Comparison of ENCODE assay signal across 8 mouse cellular contexts in genomic region chr8:11557424-11557767, GRCm38 (mm10). TPM values are rescaled to one million over a fixed set of nuclear protein-coding genes. Genes with fewer than 3 reads are reported as not detected.
DNase-seq lines count a peak whose midpoint lies in the region; ATAC-seq and TF ChIP-seq lines count a peak whose summit lies in the region.

No protein-coding gene starts in this region.

- peak overlapping the region; percentile 72 for H3ac ChIP-seq in myocyte (ENCODE audit: control insufficient read depth, insufficient read length)

- H3K4me2 ChIP-seq in heart, embryonic 12.5 days, result peak overlapping the region; percentile 80
- H3K4me2 ChIP-seq in kidney, postnatal 0 days (ENCODE audit: low read length), result peak overlapping the region; percentile 79
- peak overlapping the region; percentile 82 for H3K4me2 ChIP-seq in myocyte (ENCODE audit: low read depth)

- no peak for DNase-seq in heart, postnatal 25 days (ENCODE audit: low spot score)
- DNase-seq in urinary bladder, postnatal 25 days (ENCODE audit: low spot score), result peak; percentile 42
- DNase-seq in urinary bladder, postnatal 10 days (ENCODE audit: low spot score), result no peak
- peak; percentile 53 for DNase-seq in kidney, postnatal 0 days (ENCODE audit: low spot score)
- DNase-seq in cerebellum, adult 11-12 months, result no peak
- no peak for DNase-seq in cerebellum, adult 11 months

- H3K9me3 ChIP-seq in heart, embryonic 12.5 days (replicated peaks), result no peaks in the 10 kb centered on the region
- no peaks in the 10 kb centered on the region for H3K9me3 ChIP-seq in kidney, postnatal 0 days (replicated peaks; ENCODE audit: low read length)

- peaks cover 24% of the 10 kb centered on the region for H3K4me1 ChIP-seq in heart, embryonic 12.5 days (replicated peaks)
- H3K4me1 ChIP-seq in kidney, postnatal 0 days (replicated peaks; ENCODE audit: insufficient read depth, low read length), result peaks cover 16% of the 10 kb centered on the region

- no peak for TF ChIP-seq POLR2A in myocyte (IDR thresholded peaks at IDR 0.05; ENCODE audit: insufficient read length, low read depth)

- H3K27me3 ChIP-seq in heart, embryonic 12.5 days (replicated peaks), result no peaks in the 10 kb centered on the region
- H3K27me3 ChIP-seq in kidney, postnatal 0 days (ENCODE audit: insufficient read depth, low read length), result no peaks in the 10 kb centered on the region
- no peaks in the 10 kb centered on the region for H3K27me3 ChIP-seq in myocyte (ENCODE audit: control insufficient read depth, insufficient read depth, insufficient read length)

- H3K36me3 ChIP-seq in heart, embryonic 12.5 days, result peaks cover 12% of the 10 kb centered on the region
- H3K36me3 ChIP-seq in kidney, postnatal 0 days (ENCODE audit: insufficient read depth, low read length), result peaks cover 8% of the 10 kb centered on the region
- no peaks in the 10 kb centered on the region for H3K36me3 ChIP-seq in myocyte (ENCODE audit: control insufficient read depth, insufficient read depth)

- peak overlapping the region; percentile 98 for H3K27ac ChIP-seq in heart, embryonic 12.5 days (ENCODE audit: poor library complexity, severe bottlenecking)
- peak overlapping the region; percentile 99 for H3K27ac ChIP-seq in kidney, postnatal 0 days

- WGBS in heart, embryonic 12.5 days, result 0% methylated on average over 32 of the region's 32 CpGs
- under 1% methylated on average over 32 of the region's 32 CpGs for WGBS in kidney, postnatal 0 days

- 0 out of 2 replicates have a peak, but pooled peaks have one; percentile 0 for ATAC-seq in heart, embryonic 12.5 days (ENCODE audit: insufficient number of reproducible peaks, low FRiP score)
- ATAC-seq in kidney, postnatal 0 days (replicated peaks; ENCODE audit: low FRiP score, low read depth), result 0 out of 2 replicates have a peak, but pooled peaks have one; percentile 0

- peak overlapping the region; percentile 73 for H3K4me3 ChIP-seq in heart, embryonic 12.5 days
- H3K4me3 ChIP-seq in kidney, postnatal 0 days (replicated peaks; ENCODE audit: low read depth, low read length), result peak overlapping the region; percentile 78
- peak overlapping the region; percentile 73 for H3K4me3 ChIP-seq in myocyte

- intact Hi-C loops in heart, postnatal 25 days (cut with DNase I), result loop anchor here (10.0 kb wide), 1 partner anchor 243 kb away; the partner anchor contains the start of genes Col4a1 and Col4a2

- TF ChIP-seq CTCF in kidney, postnatal 0 days (IDR thresholded peaks at IDR 0.05; ENCODE audit: low read depth), result no peak

- H3K79me2 ChIP-seq in myocyte (ENCODE audit: control insufficient read depth, insufficient read depth), result peaks cover 39% of the 10 kb centered on the region

- H3K9ac ChIP-seq in heart, embryonic 12.5 days, result peak overlapping the region; percentile 96
- H3K9ac ChIP-seq in kidney, postnatal 0 days (ENCODE audit: low read depth, low read length), result peak overlapping the region; percentile 89

TF ChIP-seq in myocyte, 11 proteins besides CTCF, POLR2A, EP300 and RAD21:
- TF ChIP-seq MAX (IDR thresholded peaks at IDR 0.05; ENCODE audit: low read depth) (no peak), REST (IDR thresholded peaks at IDR 0.05; ENCODE audit: insufficient read depth, insufficient read length) (no peak), USF1 (IDR thresholded peaks at IDR 0.05; ENCODE audit: low read depth) (no peak), MYOG (IDR thresholded peaks at IDR 0.05; ENCODE audit: control insufficient read depth in 1 of 3, insufficient read depth in 1 of 3, insufficient read length in 2 of 3, low read depth in 2 of 3) (no peak), TCF12 (IDR thresholded peaks at IDR 0.05; ENCODE audit: insufficient read depth, poor library complexity, severe bottlenecking) (no peak), MYOD1 (IDR thresholded peaks at IDR 0.05; ENCODE audit: control insufficient read depth in 1 of 3, insufficient read length in 2 of 3, low read depth in 2 of 3) (no peak), E2F4 (IDR thresholded peaks at IDR 0.05; ENCODE audit: insufficient read depth) (no peak), SRF (IDR thresholded peaks at IDR 0.05; ENCODE audit: control insufficient read depth, insufficient read length, low read depth) (no peak), POLR2AphosphoS2 (IDR thresholded peaks at IDR 0.05; ENCODE audit: insufficient read length, low read depth) (no peak), TCF3 (IDR thresholded peaks at IDR 0.05; ENCODE audit: insufficient read length, low read depth) (no peak), CEBPB (IDR thresholded peaks at IDR 0.05; ENCODE audit: insufficient read depth, poor library complexity, severe bottlenecking) (no peak)

RNA-seq across cellular contexts. Expression of gene Ing1, which starts 2.0 kb away (rescaled TPM):
- 25.2 and 26.5 TPM in 2 replicates for polyA plus RNA-seq in heart, embryonic 12.5 days (2016; fragmentation: Nextera tagmentation; extraction: Ambion mirVana)
- 10 to 100 TPM; 22.7 TPM for total RNA-seq in heart, postnatal 25 days (2021)
- 36.3 and 36.9 TPM in 2 replicates for polyA plus RNA-seq in kidney, postnatal 0 days (2015; fragmentation: Nextera tagmentation; extraction: Ambion mirVana)
- 21.8 TPM for polyA plus RNA-seq in myocyte (2012; fragmentation: generic; extraction: Trizol)

RNA-seq across cellular contexts. Expression of gene Cars2, which starts 6.8 kb away (rescaled TPM):
- 22.6 and 28.2 TPM in 2 replicates for polyA plus RNA-seq in heart, embryonic 12.5 days (2016; fragmentation: Nextera tagmentation; extraction: Ambion mirVana)
- 10 to 100 TPM; 43.5 to 48.1 TPM for total RNA-seq in heart, postnatal 25 days (2021)
- polyA plus RNA-seq in kidney, postnatal 0 days (2015; fragmentation: Nextera tagmentation; extraction: Ambion mirVana), result 16.7 and 17.0 TPM in 2 replicates
- polyA plus RNA-seq in myocyte (2012; fragmentation: generic; extraction: Trizol), result 14.4 TPM

Comparison
In these comparisons a context has a peak if more than half of its experiments do, and no peak if none do; other contexts are left out.
1. DNase-seq: peak in urinary bladder, postnatal 25 days (single experiment) and kidney, postnatal 0 days (single experiment); none in heart, postnatal 25 days (single experiment), urinary bladder, postnatal 10 days (single experiment), cerebellum, adult 11-12 months (single experiment) and cerebellum, adult 11 months (single experiment).
2. Peak in every context shown above with its lines, with median percentiles within 50 percentile points of each other: H3K4me2 ChIP-seq and H3K4me3 ChIP-seq.